Mouse (Mus musculus) heart, adult 8-10 months (tissue): ENCODE results near the gene Nfib. TPM values are rescaled to one million over a fixed set of nuclear protein-coding genes. Genes with fewer than 3 reads are reported as not detected.

Experiments
- DNase-seq: peaks from one replicate; pipeline ENCODE4 v3.0.0; 2022; ENCODE audit warnings: low spot score
- total RNA-seq, 4 experiments: library from RNA; stranded (reverse); gene quantifications; 2 replicates each; pipeline ENCODE4 v1.2.4; 2022

Nfib gene
- total RNA-seq, 4 experiments from 2014 or later: 115 to 138 (median 131) TPM

- no peak for DNase-seq
Observed at GRCm38 (mm10) chr4:82690267-82690666, 15.3 kb downstream of the Nfib start.

GRCm38 (mm10) chr4:82686037-82686436 lies 19.5 kb downstream of the Nfib start:
- DNase-seq: no peak

GRCm38 (mm10) chr4:82684088-82684715 lies 21.3 kb downstream of the Nfib start:
- no peak for DNase-seq

DNA sequence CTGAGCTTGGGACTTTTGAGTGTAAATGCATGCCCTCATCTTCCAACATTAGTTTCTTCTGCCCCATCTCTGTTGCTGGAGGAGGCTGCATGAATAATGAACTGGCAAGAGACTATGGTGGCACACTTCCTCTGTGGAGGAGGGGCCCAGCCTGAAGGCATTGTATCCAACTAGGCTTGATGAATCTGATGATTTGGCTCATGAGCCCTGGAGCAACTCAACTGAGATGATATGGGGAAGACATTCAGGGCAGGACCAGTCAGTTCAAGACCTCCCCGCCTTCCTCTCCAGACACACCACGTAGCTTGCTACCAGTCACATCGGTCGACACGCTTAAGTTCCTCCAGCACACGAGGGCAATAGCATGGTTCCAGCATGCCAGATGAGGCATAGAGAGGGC lies 22.0 kb downstream of the Nfib start:
- DNase-seq: no peak

- no peak for DNase-seq
Observed at GRCm38 (mm10) chr4:82676104-82676503, 29.4 kb downstream of the Nfib start.

- DNase-seq: no peak
Observed at GRCm38 (mm10) chr4:82667271-82667872, 38.2 kb downstream of the Nfib start.

DNA sequence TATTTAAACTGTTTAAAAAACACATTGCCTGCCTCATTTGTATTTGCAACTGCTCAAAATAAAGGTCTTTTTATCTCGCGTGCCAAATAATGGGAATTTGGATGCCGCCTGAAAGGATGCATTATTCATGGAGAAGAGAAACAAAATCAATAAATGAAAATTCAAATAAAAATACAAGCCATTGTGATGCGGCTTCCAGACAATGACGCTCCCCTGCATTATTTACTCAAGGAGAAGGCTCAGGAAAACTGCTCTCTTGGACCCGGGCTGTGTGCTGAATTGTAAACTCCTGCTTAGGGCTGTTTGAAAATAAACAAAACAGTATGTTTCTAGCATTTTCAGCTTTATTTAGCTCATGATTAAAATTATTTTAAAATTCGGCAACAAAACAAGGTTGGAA lies 41.1 kb downstream of the Nfib start:
- no peak for DNase-seq

- no peak for DNase-seq
Observed at GRCm38 (mm10) chr4:82663749-82664381, 41.7 kb downstream of the Nfib start.

- DNase-seq: no peak
Observed at GRCm38 (mm10) chr4:82662626-82663025, 42.9 kb downstream of the Nfib start.

- no peak for DNase-seq
Observed at GRCm38 (mm10) chr4:82662222-82662621, 43.3 kb downstream of the Nfib start.

GRCm38 (mm10) chr4:82661215-82661614 lies 44.3 kb downstream of the Nfib start:
- no peak for DNase-seq

DNA sequence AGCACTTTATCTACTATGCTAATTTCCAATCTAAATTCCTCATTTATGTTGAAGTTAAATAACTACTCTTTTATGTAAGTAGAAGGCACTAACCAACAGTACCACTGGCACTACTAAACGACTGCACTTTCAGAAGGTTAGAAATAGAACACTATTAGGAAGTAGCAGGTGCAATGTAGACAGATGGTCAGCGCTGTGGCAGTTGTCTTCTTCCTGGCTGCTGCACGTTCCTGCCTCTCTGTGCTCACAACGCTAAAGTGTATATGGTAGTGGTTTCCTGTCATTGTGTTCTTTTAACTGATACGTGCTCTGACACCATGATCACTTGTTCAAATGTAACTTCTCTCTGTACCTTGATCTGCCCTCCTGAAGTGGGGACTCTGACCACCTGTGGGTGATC lies 59.9 kb downstream of the Nfib start:
- DNase-seq: no peak

DNA sequence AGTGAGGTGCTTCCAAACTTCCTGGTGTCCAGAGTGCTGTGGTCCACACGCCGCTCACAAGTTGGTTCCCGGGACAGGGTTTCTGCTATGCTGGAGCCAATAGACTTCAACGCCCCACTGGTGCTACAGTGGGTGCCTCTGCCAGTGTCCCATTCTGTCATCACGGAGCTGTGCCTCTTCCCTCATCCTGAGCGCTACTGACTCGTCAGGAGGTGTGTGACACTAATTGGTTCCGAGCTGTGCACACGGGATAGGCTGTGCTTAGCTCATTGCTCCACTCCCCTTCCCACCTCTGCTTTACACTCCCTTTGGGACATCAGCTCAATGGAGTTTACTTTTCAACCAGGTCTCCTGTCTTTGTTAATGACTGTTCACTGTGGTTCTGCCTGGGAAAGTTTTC lies 60.8 kb downstream of the Nfib start:
- no peak for DNase-seq

DNA sequence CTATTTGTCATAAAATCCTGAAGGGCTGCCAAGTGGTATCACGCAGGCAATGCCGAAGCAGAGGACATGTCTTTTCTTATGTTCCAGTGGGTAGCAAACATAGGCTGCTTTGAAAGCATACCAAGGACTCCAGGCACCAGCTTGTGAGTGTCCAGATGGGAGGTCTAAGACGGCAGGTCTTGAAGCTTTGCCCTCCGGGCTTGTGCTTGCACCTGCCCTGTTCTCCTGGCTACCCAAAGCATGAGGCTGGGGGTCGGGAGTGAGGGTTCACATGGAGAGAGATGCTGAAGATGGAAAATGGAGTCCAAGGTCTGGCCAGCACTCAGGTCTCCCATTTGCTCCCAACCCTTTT lies 61.8 kb downstream of the Nfib start:
- DNase-seq: no peak

GRCm38 (mm10) chr4:82643022-82643733 lies 62.4 kb downstream of the Nfib start:
- no peak for DNase-seq

- peak; percentile 13 for DNase-seq
Observed at GRCm38 (mm10) chr4:82641066-82641680, 64.4 kb downstream of the Nfib start.

GRCm38 (mm10) chr4:82638251-82638650 lies 67.3 kb downstream of the Nfib start:
- no peak for DNase-seq

DNA sequence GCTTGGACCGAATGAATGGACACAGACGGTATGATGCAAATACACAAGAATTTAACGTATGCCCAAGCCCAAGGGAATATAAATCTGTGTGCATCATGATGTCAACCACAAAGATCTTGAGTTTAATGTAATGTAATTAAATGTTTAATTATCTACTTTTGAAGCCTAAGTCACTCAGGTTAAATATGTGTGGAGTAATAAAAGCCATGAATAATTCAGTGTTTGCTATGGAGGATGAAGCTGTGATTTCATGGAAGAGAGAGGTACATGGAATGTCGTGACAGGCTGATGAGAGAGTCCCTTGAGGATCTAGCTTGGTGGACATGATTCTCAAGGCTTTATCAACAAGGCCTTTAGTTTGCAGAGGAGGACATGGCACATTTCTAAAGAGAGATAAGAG lies 67.9 kb downstream of the Nfib start:
- no peak for DNase-seq

DNA sequence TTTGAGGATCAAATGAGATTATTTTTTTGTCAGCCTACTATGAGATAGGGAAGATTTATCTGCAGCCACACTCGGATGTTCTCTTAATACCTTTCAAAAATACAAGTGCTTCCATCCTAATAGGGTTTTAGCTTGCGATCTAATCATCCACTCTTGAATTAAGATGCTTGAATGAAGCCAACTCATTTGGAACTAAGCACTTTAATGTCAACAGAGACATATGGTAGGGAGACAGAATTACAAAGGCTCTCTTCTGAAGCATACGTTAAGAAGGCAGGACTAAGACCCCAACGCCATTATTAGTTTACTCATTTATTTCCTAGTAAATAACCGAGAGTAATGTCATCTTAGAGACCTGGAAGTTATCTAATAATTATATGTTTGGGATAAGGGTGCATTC lies 68.9 kb downstream of the Nfib start:
- DNase-seq: no peak

DNA sequence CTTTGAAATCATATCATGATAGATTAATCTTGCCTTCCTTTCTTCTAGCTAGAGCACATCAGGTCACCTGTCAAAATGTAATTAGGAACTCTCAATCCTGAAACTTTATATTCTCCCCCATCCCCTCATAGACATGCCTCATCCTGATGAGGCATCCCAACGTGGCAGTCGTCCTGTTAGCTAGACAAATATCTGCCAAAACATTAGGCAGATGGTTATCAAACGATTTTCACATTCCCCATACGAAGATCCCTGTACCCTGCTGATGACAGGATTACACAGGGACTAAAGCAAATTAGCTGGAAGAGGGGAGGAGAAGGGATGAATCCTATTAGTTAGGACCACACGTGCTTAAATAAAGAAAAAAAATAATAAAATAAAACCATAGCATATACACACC lies 69.7 kb downstream of the Nfib start:
- no peak for DNase-seq

DNA sequence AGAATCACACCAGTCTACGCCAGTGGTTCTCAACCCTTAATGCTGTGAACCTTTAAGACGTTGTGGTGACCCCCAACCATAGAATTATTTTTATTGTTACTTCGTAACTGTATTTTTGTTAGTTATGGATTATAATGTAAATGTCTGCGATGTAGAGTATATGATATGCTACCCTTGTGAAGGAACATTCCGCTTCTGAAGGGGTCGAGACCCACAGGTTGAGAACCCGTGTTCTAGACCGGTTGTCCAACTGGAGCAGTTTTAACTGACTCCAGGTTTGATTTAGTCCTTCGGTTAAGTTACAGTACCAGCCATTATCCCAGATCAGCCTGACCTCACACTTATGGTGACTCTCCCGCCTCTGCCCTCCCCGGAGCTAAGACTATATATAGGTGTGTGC lies 70.4 kb downstream of the Nfib start:
- no peak for DNase-seq

- DNase-seq: no peak
Observed at GRCm38 (mm10) chr4:82634365-82634764, 71.2 kb downstream of the Nfib start.
